ENCODE assay signal across 26 mouse cellular contexts in the genomic region with DNA sequence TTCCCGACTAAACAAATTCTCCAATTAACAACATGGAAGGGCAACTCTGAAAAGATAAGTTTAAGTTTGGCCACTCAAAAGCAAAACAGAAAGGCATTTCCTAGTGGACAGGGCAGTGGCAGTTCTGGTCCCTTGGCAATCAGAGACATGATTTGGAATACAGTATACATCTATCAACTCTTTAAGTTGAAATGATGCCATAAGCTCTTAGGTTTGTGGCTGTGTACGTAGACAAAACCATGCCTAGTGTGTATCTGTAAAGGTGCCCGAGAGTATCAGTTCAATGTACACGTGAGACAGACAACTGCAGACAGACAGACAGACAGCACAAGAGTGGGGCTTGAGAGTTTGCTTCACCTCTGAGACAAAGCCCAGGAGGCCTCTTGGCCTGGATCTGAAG. TPM values are rescaled to one million over a fixed set of nuclear protein-coding genes. Genes with fewer than 3 reads are reported as not detected.
DNase-seq lines count a peak whose midpoint lies in the region; ATAC-seq and TF ChIP-seq lines count a peak whose summit lies in the region.
"Had no signal": no experiment of that assay in that cellular context is flagged by ENCODE, and none has a peak within 500 bp of the region (broad histone marks: within the 10 kb centered on the region; RNA-seq: fewer than 3 reads in every experiment).

No protein-coding gene starts in this region.

- peak; percentile 20 for DNase-seq in limb, embryonic 11.5 days (ENCODE audit: low spot score)
- DNase-seq in limb, embryonic 10.5 days (ENCODE audit: low spot score), result no peak
- peak; percentile 83 for DNase-seq in midbrain, embryonic 11.5 days (ENCODE audit: low spot score, missing footprints)
- DNase-seq in embryo, embryonic 10.5 days (ENCODE audit: low spot score), result no peak
- DNase-seq: adrenal gland, postnatal 10 days; adrenal gland, postnatal 36 days; cerebellum, adult 18-20 months; cerebellum, adult 9-10 months; cerebellum, postnatal 14 days; embryo, embryonic 11 days; gastrocnemius, postnatal 25 days; heart, adult 2 months; heart, postnatal 36 days had no signal

- peaks cover 57% of the 10 kb centered on the region for H3K79me2 ChIP-seq in myocyte (ENCODE audit: control insufficient read depth, insufficient read depth)

- WGBS in limb, embryonic 11.5 days, result 91% methylated on average over 4 of the region's 4 CpGs
- 90% methylated on average over 4 of the region's 4 CpGs for WGBS in limb, embryonic 10.5 days
- 88% methylated on average over 4 of the region's 4 CpGs for WGBS in midbrain, embryonic 11.5 days
- WGBS in midbrain, embryonic 16.5 days, result 81% methylated on average over 4 of the region's 4 CpGs

- no peak for TF ChIP-seq POLR2A in myocyte (IDR thresholded peaks at IDR 0.05; ENCODE audit: insufficient read length, low read depth)

- no peaks in the 10 kb centered on the region for H3K4me1 ChIP-seq in limb, embryonic 11.5 days (ENCODE audit: control insufficient read depth, insufficient read depth, low read length)
- peaks cover 43% of the 10 kb centered on the region for H3K4me1 ChIP-seq in limb, embryonic 10.5 days
- peaks cover 6% of the 10 kb centered on the region; the same call in 1 of the 2 replicates for H3K4me1 ChIP-seq in midbrain, embryonic 11.5 days (ENCODE audit: control insufficient read depth, insufficient read depth, low read length)
- peaks cover 18% of the 10 kb centered on the region; the same call in 1 of the 2 replicates for H3K4me1 ChIP-seq in midbrain, embryonic 16.5 days (ENCODE audit: control insufficient read depth, insufficient read depth, low read length)

- H3ac ChIP-seq in myocyte (ENCODE audit: control insufficient read depth, insufficient read length), result no peak overlapping the region

- no peak overlapping the region for H3K9ac ChIP-seq in limb, embryonic 11.5 days (ENCODE audit: low read length)
- H3K9ac ChIP-seq in midbrain, embryonic 11.5 days (ENCODE audit: low read length), result no peak overlapping the region
- H3K9ac ChIP-seq in midbrain, embryonic 16.5 days (ENCODE audit: low read depth, low read length), result no peak overlapping the region
- H3K9ac ChIP-seq: embryonic facial prominence, embryonic 13.5 days; forebrain, embryonic 12.5 days; forebrain, embryonic 15.5 days; hindbrain, embryonic 14.5 days had no signal

- H3K27me3 ChIP-seq in limb, embryonic 11.5 days (ENCODE audit: control insufficient read depth, insufficient read depth, low read length), result no peaks in the 10 kb centered on the region
- H3K27me3 ChIP-seq in limb, embryonic 10.5 days (ENCODE audit: low read depth, poor library complexity, severe bottlenecking), result no peaks in the 10 kb centered on the region
- peaks cover 3% of the 10 kb centered on the region; the same call in 1 of the 2 replicates for H3K27me3 ChIP-seq in midbrain, embryonic 11.5 days (ENCODE audit: control insufficient read depth, insufficient read depth, low read length)
- H3K27me3 ChIP-seq in midbrain, embryonic 16.5 days (ENCODE audit: control insufficient read depth, insufficient read depth, low read depth, low read length), result peaks cover 10% of the 10 kb centered on the region
- no peaks in the 10 kb centered on the region for H3K27me3 ChIP-seq in myocyte (ENCODE audit: control insufficient read depth, insufficient read depth, insufficient read length)
- H3K27me3 ChIP-seq: forebrain, embryonic 15.5 days; Patski had no signal

- H3K4me3 ChIP-seq in limb, embryonic 11.5 days (ENCODE audit: low read depth, low read length), result no peak overlapping the region
- H3K4me3 ChIP-seq in limb, embryonic 10.5 days, result no peak overlapping the region
- H3K4me3 ChIP-seq in midbrain, embryonic 11.5 days (ENCODE audit: low read depth, low read length), result no peak overlapping the region
- H3K4me3 ChIP-seq in midbrain, embryonic 16.5 days (ENCODE audit: low read depth, low read length), result no peak overlapping the region
- no peak overlapping the region for H3K4me3 ChIP-seq in myocyte
- H3K4me3 ChIP-seq: embryonic facial prominence, embryonic 10.5 days; embryonic facial prominence, embryonic 13.5 days; erythroblast, embryonic 14.5 days; forebrain, embryonic 12.5 days; forebrain, embryonic 15.5 days; heart, adult 2 months; heart, embryonic 10.5 days had no signal

- no peak overlapping the region for H3K27ac ChIP-seq in limb, embryonic 11.5 days (replicated peaks; ENCODE audit: low read depth, low read length)
- H3K27ac ChIP-seq in limb, embryonic 10.5 days, result no peak overlapping the region
- no peak overlapping the region for H3K27ac ChIP-seq in midbrain, embryonic 11.5 days (ENCODE audit: low read depth, low read length)
- no peak overlapping the region for H3K27ac ChIP-seq in midbrain, embryonic 16.5 days (ENCODE audit: low read length)
- H3K27ac ChIP-seq: embryonic facial prominence, embryonic 10.5 days; embryonic facial prominence, embryonic 13.5 days; forebrain, embryonic 12.5 days; forebrain, embryonic 15.5 days; heart, adult 2 months; heart, embryonic 10.5 days; hindbrain, embryonic 14.5 days; hindbrain, postnatal 0 days had no signal

- H3K4me2 ChIP-seq in limb, embryonic 11.5 days (ENCODE audit: low read depth, severe bottlenecking), result no peak overlapping the region
- no peak overlapping the region for H3K4me2 ChIP-seq in midbrain, embryonic 11.5 days
- H3K4me2 ChIP-seq in midbrain, embryonic 16.5 days (ENCODE audit: low read length), result no peak overlapping the region
- peak overlapping the region; percentile 78 for H3K4me2 ChIP-seq in myocyte (ENCODE audit: low read depth)
- H3K4me2 ChIP-seq: embryonic facial prominence, embryonic 13.5 days; forebrain, embryonic 12.5 days; forebrain, embryonic 15.5 days; hindbrain, embryonic 14.5 days had no signal

- no peak for ATAC-seq in limb, embryonic 11.5 days (ENCODE audit: insufficient number of reproducible peaks, low FRiP score, low TSS enrichment, low read depth)
- ATAC-seq in midbrain, embryonic 11.5 days (ENCODE audit: low FRiP score), result no peak
- ATAC-seq in midbrain, embryonic 16.5 days, result no peak
- ATAC-seq: forebrain, embryonic 15.5 days; hindbrain, postnatal 0 days; inflammation-experienced regulatory T-cells, adult 6 months; Patski had no signal

- H3K9me3 ChIP-seq in limb, embryonic 11.5 days (ENCODE audit: control insufficient read depth, low read length), result no peaks in the 10 kb centered on the region
- H3K9me3 ChIP-seq in limb, embryonic 10.5 days (replicated peaks), result no peaks in the 10 kb centered on the region
- no peaks in the 10 kb centered on the region for H3K9me3 ChIP-seq in midbrain, embryonic 11.5 days (ENCODE audit: control insufficient read depth, low read length)
- H3K9me3 ChIP-seq in midbrain, embryonic 16.5 days (replicated peaks; ENCODE audit: control insufficient read depth, low read length, poor library complexity, severe bottlenecking), result no peaks in the 10 kb centered on the region
- H3K9me3 ChIP-seq: embryonic facial prominence, embryonic 10.5 days; embryonic facial prominence, embryonic 13.5 days; forebrain, embryonic 12.5 days; forebrain, embryonic 15.5 days; G1E; heart, embryonic 10.5 days had no signal

- no peaks in the 10 kb centered on the region for H3K36me3 ChIP-seq in limb, embryonic 11.5 days (ENCODE audit: control insufficient read depth, insufficient read depth, low read length)
- peaks cover 6% of the 10 kb centered on the region for H3K36me3 ChIP-seq in limb, embryonic 10.5 days
- H3K36me3 ChIP-seq in midbrain, embryonic 11.5 days (ENCODE audit: control insufficient read depth, insufficient read depth, low read length), result no peaks in the 10 kb centered on the region
- H3K36me3 ChIP-seq in midbrain, embryonic 16.5 days (ENCODE audit: control insufficient read depth, insufficient read depth, low read length), result no peaks in the 10 kb centered on the region
- H3K36me3 ChIP-seq in myocyte (ENCODE audit: control insufficient read depth, insufficient read depth), result no peaks in the 10 kb centered on the region
- H3K36me3 ChIP-seq: embryonic facial prominence, embryonic 13.5 days; forebrain, embryonic 12.5 days; forebrain, embryonic 15.5 days; heart, embryonic 10.5 days had no signal

TF ChIP-seq in myocyte, 11 proteins besides CTCF, POLR2A, EP300 and RAD21:
- no peak for TF ChIP-seq E2F4 (IDR thresholded peaks at IDR 0.05; ENCODE audit: insufficient read depth)
- no peak for TF ChIP-seq TCF12 (IDR thresholded peaks at IDR 0.05; ENCODE audit: insufficient read depth, poor library complexity, severe bottlenecking)
- TF ChIP-seq TCF3 (IDR thresholded peaks at IDR 0.05; ENCODE audit: insufficient read length, low read depth), result no peak
- TF ChIP-seq USF1 (IDR thresholded peaks at IDR 0.05; ENCODE audit: low read depth), result no peak
- TF ChIP-seq MYOD1 (IDR thresholded peaks at IDR 0.05; ENCODE audit: control insufficient read depth in 1 of 3, insufficient read length in 2 of 3, low read depth in 2 of 3), result no peak
- no peak for TF ChIP-seq MYOG (IDR thresholded peaks at IDR 0.05; ENCODE audit: control insufficient read depth in 1 of 3, insufficient read depth in 1 of 3, insufficient read length in 2 of 3, low read depth in 2 of 3)
- TF ChIP-seq POLR2AphosphoS2 (IDR thresholded peaks at IDR 0.05; ENCODE audit: insufficient read length, low read depth), result no peak

RNA-seq across cellular contexts. Expression of a gene that starts 2.7 kb away (rescaled TPM):
- 7.7 and 8.8 TPM in 2 replicates for polyA plus RNA-seq in limb, embryonic 11.5 days (2014; fragmentation: Nextera tagmentation; extraction: Ambion mirVana)
- polyA plus RNA-seq in limb, embryonic 10.5 days (2016; fragmentation: Nextera tagmentation; extraction: Ambion mirVana), result 5.8 and 8.7 TPM in 2 replicates
- 16.9 and 17.4 TPM in 2 replicates for polyA plus RNA-seq in midbrain, embryonic 11.5 days (2014; fragmentation: Nextera tagmentation; extraction: Ambion mirVana)
- polyA plus RNA-seq in midbrain, embryonic 16.5 days (2015; fragmentation: Nextera tagmentation; extraction: Ambion mirVana), result 26.0 and 40.4 TPM in 2 replicates
- 1.5 TPM for polyA plus RNA-seq in myocyte (2012; fragmentation: generic; extraction: Trizol)

Comparison
In these comparisons a context has a peak if more than half of its experiments do, and no peak if none do; other contexts are left out.
1. DNase-seq: peak in limb, embryonic 11.5 days (single experiment) and midbrain, embryonic 11.5 days (single experiment); none in limb, embryonic 10.5 days (single experiment) and embryo, embryonic 10.5 days (single experiment).